Mouse (Mus musculus): ENCODE measurements around the gene Pced1a.

DNA sequence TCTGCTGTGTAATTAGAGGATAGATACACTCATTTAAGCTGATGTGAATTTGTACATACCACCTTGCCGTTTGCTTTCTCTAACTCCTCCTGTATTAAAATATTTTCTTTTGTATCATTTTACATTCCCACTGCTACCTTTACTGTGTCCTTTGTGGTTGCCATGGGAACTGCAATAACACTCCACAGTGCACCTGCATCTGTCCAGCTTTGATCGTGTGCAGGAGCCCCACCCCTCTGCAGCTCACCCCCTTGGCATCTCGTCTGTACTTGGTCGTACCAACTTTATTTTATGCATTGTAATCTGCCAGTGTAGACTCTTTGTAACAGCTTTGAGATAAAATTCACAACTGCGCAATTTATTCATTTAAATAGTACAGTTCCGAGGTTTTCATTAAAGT lies 40.6 kb downstream of the Pced1a start:
- TF ChIP-seq GATA1 (IDR thresholded peaks at IDR 0.05; ENCODE audit: low read length) (no peak), TAL1 (IDR thresholded peaks at IDR 0.05; ENCODE audit: low read length) (no peak)

Data from erythroblast, embryonic 14.5 days (primary cell).